Mouse (Mus musculus) limb, embryonic 10.5 days (tissue): ENCODE data around the gene Ina. TPM values are rescaled to one million over a fixed set of nuclear protein-coding genes. Genes with fewer than 3 reads are reported as not detected.

Experiments used
- DNase-seq: peaks from one replicate; pipeline ENCODE4 v3.0.0-alpha.2; 2017; ENCODE audit warnings: low spot score
- H3K27ac ChIP-seq: fragments of 300-500 bp; sonication (generic); 2 replicates; pipeline ENCODE4 v1.5.1; 2016; ENCODE audit warnings: mild to moderate bottlenecking
- H3K27me3 ChIP-seq: fragments of 300-500 bp; sonication (generic); 2 replicates; pipeline ENCODE4 v1.6.1; 2016; ENCODE audit warnings: low read depth, mild to moderate bottlenecking; ENCODE audit not compliant: poor library complexity, severe bottlenecking
- H3K36me3 ChIP-seq: fragments of 300-500 bp; sonication (generic); 2 replicates; pipeline ENCODE4 v1.6.1; 2016; ENCODE audit warnings: mild to moderate bottlenecking, moderate library complexity
- H3K4me1 ChIP-seq: fragments of 300-500 bp; sonication (generic); 2 replicates; pipeline ENCODE4 v1.6.1; 2016
- H3K4me3 ChIP-seq: fragments of 300-500 bp; sonication (generic); 2 replicates; pipeline ENCODE4 v1.5.1; 2016; ENCODE audit warnings: mild to moderate bottlenecking, moderate library complexity
- H3K9me3 ChIP-seq: fragments of 300-500 bp; sonication (generic); replicated peaks from 2 replicates; pipeline ENCODE4 v1.6.1; 2016; ENCODE audit warnings: mild to moderate bottlenecking
- WGBS: fragments of 180-500 bp; shearing (Covaris S2); methylation state at CpG from one replicate; pipeline ENCODE4 v1.1.7; 2016; 5-methylcytosine and 5-hydroxymethylcytosine counted together
- polyA plus RNA-seq: library from polyadenylated mRNA; unstranded; fragments of >200 nt; fragmentation: Nextera tagmentation; extraction: Ambion mirVana; gene quantifications from 2 replicates; pipeline ENCODE4 v1.2.1, GENCODE M21; 2016

The Ina gene
- polyA plus RNA-seq, 1 experiment from 2014 or later: 0.11 TPM

DNA sequence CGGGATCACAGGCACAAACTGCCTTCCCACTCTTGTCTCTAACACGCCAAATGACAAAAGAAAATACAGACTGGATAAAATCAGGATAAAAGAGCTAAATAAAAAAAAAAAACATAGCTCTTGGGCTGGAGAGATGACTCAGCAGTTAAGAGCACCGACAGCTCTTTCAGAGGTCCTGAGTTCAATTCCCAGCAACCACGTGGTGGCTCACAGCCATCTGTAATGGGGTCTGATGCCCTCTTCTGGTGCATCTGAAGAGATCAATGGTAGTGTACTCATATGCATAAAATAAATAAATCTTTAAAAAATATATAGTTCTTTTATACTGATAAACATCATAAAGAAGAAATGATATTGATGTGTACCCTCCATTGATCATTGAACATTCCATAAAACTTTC lies 38.4 kb downstream of the Ina start:
- Histone ChIP-seq H3K36me3 (peaks cover 5% of the 10 kb centered on the region), H3K9me3 (no peaks in the 10 kb centered on the region), H3K4me3 (no peak overlapping the region), H3K4me1 (peaks cover 20% of the 10 kb centered on the region), H3K27ac (no peak overlapping the region), H3K27me3 (no peaks in the 10 kb centered on the region)
- DNase-seq: no peak
- 81% methylated on average over 4 of the region's 4 CpGs for WGBS

DNA sequence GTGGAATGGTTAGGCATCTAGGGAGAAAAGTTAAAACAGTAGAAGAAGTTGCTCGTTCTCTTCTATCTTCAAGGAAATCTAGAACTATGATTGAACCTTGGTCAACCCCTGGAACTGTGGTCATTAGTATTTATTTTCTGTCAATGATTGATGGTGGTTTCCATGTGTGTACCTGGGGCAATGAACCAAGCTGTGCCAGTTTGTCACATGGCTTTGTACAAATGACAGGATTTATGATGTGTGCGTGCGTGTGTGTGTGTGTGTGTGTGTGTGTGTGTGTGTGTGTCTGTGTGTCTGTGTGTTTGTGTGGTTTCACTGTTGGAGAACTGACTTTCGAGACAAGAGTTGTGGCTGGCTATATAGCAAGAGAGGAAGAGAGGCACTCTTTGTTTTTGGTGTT lies 39.0 kb downstream of the Ina start:
- Histone ChIP-seq H3K9me3 (no peaks in the 10 kb centered on the region), H3K4me1 (peaks cover 20% of the 10 kb centered on the region), H3K27me3 (no peaks in the 10 kb centered on the region), H3K27ac (no peak overlapping the region), H3K4me3 (no peak overlapping the region), H3K36me3 (no peaks in the 10 kb centered on the region)
- 84% methylated on average over 4 of the region's 4 CpGs for WGBS
- no peak for DNase-seq

DNA sequence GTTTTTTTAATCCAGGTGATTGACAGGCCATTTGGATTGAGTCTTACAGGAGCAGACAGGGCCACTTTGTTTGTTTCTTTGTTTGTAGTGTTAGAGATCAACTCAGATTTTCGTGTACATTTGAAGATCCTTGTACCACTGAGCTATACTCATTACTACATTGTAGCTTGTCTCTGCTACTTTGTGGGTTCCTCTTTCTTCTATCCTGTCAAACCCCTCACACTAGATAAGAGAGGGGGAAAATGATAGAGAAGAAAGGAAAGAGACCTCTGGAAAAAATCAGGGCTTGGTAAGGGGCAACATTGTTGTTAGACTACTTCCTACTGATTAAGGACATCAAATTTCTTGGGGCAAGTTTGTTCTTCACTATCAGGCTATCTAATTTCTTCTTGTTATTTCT lies 43.2 kb downstream of the Ina start:
- Histone ChIP-seq H3K36me3 (no peaks in the 10 kb centered on the region), H3K27ac (no peak overlapping the region), H3K27me3 (no peaks in the 10 kb centered on the region), H3K4me3 (no peak overlapping the region), H3K9me3 (no peaks in the 10 kb centered on the region), H3K4me1 (no peaks in the 10 kb centered on the region)
- 81% methylated on average over 1 of the region's 1 CpGs for WGBS
- DNase-seq: no peak

DNA sequence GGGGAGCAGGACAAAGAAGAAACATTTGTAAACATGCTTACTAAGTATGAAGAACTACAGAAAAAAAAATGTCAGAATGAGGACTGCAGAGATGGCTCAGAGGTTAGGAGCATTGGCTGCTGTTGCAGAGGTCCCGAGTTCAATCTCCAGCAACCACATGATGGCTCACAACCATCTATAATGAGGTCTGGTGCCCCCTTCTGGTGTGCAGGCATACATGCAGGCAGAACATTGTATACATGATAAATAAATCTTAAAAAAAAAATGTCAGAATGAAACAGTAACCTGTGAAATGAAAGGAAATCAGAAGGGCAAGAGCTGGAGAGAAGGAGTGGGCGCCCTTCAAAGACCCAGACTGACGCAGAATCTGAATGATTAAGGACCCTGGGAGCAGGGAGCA lies 51.4 kb downstream of the Ina start:
- Histone ChIP-seq H3K9me3 (no peaks in the 10 kb centered on the region), H3K27ac (no peak overlapping the region), H3K4me3 (no peak overlapping the region), H3K27me3 (no peaks in the 10 kb centered on the region), H3K36me3 (peaks cover 5% of the 10 kb centered on the region), H3K4me1 (peaks cover 9% of the 10 kb centered on the region)
- no peak for DNase-seq
- WGBS: 93% methylated on average over 3 of the region's 3 CpGs

DNA sequence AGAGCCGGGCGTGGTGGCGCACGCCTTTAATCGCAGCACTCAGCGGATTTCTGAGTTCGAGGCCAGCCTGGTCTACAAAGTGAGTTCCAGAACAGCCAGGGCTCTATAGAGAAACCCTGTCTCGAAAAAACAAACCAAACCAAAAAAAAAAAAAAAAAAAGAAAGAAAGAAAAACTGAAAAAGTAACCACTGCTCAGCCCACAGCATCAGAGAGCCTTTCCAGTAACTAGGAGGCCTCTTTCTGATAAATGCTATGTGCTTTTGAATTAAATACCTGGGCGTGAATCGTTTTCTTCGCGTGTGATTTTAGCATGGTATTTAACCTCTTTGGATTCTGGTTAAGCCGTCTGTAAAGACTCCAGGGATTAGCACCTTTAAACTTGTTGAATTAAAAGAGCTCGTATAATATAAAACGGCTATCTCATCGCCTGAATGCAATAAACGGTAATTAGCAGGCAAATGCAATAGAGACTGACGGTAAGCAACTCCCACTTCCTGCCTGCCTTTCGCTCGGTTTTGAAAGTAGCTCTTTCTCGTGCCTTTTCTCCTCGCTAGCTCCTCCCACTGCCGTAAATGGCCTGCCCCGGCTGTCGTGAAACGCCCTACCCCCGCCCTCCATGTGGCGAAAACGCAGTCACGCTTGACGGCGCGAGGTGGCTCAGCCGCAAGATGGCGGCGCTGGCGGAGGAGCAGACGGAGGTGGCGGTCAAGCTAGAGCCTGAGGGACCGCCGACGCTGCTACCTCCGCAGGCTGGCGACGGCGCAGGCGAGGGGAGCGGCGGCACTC lies 52.8 kb downstream of the Ina start, which contains the start of gene Taf5:
Gene Taf5, plus strand, starts transcription at position 651 of the 787 bp plus-strand sequence.
- peak within 1 kb of the TSS; percentile 93 for H3K27ac ChIP-seq
- H3K36me3 ChIP-seq: peaks cover 19% of the 10 kb centered on the region
- peak within 1 kb of the TSS; percentile 100 for H3K4me3 ChIP-seq
- DNase-seq: peak; percentile 97
- H3K27me3 ChIP-seq: no peaks in the 10 kb centered on the region
- WGBS: 12% methylated on average over 49 of the region's 49 CpGs
- no peaks in the 10 kb centered on the region for H3K9me3 ChIP-seq
- H3K4me1 ChIP-seq: peaks cover 9% of the 10 kb centered on the region

DNA sequence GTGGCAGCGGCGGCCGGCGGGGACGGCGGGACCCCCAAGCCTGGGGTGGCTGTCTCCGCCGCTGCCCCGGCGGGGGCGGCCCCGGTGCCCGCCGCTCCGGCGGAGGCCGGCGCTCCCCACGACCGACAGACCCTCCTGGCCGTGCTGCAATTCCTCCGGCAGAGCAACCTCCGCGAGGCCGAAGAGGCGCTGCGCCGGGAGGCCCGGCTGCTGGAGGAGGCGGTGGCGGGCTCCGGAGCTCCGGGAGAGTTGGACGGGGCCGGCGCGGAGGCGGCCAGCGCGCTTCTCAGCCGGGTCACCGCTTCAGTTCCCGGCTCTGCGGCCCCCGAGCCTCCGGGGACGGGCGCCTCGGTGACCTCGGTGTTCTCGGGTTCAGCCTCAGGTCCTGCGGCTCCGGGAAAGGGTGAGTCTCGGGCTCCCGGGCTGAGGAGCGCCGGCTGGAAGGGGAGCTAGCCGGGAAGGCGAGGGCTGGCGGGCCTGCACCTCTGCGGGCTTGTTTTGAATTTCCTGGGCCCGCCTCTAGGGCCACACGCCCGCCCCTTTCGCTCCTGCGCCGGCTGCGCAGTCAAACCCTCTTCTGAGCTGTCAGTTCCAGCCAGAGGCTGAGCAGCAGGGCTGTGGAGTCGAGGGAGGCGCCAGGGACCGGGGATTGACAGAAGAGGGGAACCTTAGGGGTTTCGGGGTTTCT lies 53.6 kb downstream of the Ina start:
- Histone ChIP-seq H3K9me3 (no peaks in the 10 kb centered on the region), H3K36me3 (peaks cover 27% of the 10 kb centered on the region), H3K4me3 (peak overlapping the region; percentile 100), H3K27ac (peak overlapping the region; percentile 93), H3K4me1 (peaks cover 9% of the 10 kb centered on the region), H3K27me3 (no peaks in the 10 kb centered on the region)
- DNase-seq: peak; percentile 86
- WGBS: under 1% methylated on average over 56 of the region's 72 CpGs

Other genes with a start within 250 kb of the Ina start
- 75.4 and 89.8 TPM in 2 replicates for gene Nt5c2, start 455 bp downstream of the Ina start, polyA plus RNA-seq
- gene Pcgf6, start 36.2 kb downstream of the Ina start, polyA plus RNA-seq: 35.3 and 38.2 TPM in 2 replicates
- gene Taf5, start 53.0 kb downstream of the Ina start, polyA plus RNA-seq: 8.6 and 8.7 TPM in 2 replicates
- gene Usmg5, start 75.9 kb downstream of the Ina start, polyA plus RNA-seq: 1,161 and 1,186 TPM in 2 replicates
- gene Pdcd11, start 76.1 kb downstream of the Ina start, polyA plus RNA-seq: 13.8 and 14.5 TPM in 2 replicates
- gene Calhm2, start 123.6 kb downstream of the Ina start, polyA plus RNA-seq: 2.8 and 3.7 TPM in 2 replicates
- gene Calhm1, start 129.6 kb downstream of the Ina start, polyA plus RNA-seq: not detected in 2 replicates
- gene Calhm3, start 143.1 kb downstream of the Ina start, polyA plus RNA-seq: not detected in 2 replicates
- 5.7 and 7.7 TPM in 2 replicates for gene Neurl1a, start 164.1 kb downstream of the Ina start, polyA plus RNA-seq